Mouse (Mus musculus) heart, postnatal 25 days (tissue): Measurements from ENCODE around the gene Mfsd11. TPM values are rescaled to one million over a fixed set of nuclear protein-coding genes. Genes with fewer than 3 reads are reported as not detected.
"Not testable (repeated sequence)": the region's sequence is repeated elsewhere in the genome, so short reads cannot be mapped to it uniquely, and the experiment has no call there.

Experiments used
- DNase-seq: peaks from one replicate; pipeline ENCODE4 v3.0.0; 2022; ENCODE audit warnings: low spot score
- intact Hi-C: fragments of 180-260 bp; cut with DNase I; formaldehyde crosslinking; loops from one replicate; pipeline ENCODE4 v1.15.1; 2025
- total RNA-seq, 2 experiments: library from RNA; stranded (reverse); gene quantifications; 2 replicates each; pipeline ENCODE4 v1.2.3; 2021

Gene Mfsd11
- total RNA-seq, 2 experiments from 2014 or later, result 34.0 to 36.9 TPM

DNA sequence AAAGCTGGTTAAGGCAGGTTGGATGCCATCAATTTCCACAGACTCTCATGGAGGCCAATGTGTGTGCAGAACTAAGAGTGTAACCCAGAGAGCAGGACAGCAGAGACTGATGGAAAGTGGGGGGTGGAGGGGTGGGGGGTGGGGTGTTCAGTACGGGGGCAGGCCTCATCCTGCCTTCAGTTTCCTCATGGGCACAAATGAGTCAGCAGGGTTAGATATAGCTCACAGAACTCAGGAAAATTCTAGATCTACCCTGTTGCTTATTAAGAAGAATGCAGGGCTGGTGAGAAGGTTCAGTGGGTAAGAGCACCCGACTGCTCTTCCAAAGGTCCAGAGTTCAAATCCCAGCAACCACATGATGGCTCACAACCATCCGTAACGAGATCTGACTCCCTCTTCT, 17.4 kb downstream of the Mfsd11 start:
- intact Hi-C loops, result no loop called here

DNA sequence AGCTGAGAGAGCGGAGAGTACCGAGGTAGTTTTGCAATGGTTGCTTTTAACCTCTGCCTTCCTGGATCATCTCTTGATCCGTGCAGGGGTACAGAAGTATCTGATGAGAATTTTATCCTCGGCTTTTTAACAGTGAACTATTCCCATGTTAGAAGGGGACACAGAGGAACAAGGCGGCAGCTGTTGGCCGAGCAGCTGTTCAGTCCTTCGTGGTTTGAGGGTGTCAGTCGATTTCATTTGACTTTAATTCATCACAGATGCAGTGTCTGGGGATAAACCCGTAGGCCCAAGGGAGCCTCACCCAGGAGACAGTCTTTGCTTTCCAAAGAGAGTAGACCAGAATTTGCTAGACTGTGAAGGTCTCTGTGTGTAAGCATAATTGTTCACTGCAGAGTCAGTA, 19.3 kb downstream of the Mfsd11 start:
- intact Hi-C loops, result no loop called here
- DNase-seq, result no peak

More for the DNA sequence above, 17.4 kb downstream of the Mfsd11 start:
- DNase-seq, result no peak

DNA sequence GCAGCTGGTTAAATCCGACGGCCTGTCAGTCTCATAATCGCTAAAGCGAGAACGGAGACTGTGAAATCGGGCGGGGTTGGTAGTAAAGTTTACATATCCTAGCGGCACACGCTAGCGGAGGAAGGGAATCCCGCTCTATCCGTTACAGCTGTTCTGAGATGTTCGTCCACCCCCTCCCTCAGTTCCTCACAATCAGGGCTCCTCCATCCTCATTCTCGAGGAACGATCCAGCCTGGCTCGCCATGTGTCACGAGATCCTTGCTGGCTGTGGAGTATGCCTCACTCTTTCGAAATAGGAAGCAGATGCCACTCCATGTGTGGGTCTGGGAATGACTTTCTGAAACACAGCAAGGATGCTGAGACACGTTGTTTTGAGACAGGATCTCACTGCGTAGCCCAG, 21.7 kb downstream of the Mfsd11 start:
- no peak for DNase-seq
- intact Hi-C loops, result no loop called here

DNA sequence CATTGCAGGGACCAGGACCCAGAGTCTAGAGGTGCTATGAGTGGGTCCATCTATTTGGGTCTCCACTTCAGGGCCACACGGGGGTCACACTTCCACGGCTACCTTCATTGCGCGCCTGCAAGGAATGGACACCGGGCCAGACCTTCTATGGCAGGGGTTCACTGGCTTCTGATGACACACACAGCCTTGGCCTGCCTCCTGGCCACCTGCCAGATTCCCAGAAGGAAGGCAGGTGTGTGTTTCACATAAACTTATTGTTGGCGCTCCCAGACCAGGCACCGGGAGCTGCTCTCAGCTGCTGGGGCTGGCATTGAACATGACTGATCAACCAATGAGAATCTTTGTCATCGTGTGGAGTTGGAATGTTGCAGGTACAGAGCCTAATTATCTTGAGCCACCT, 26.2 kb downstream of the Mfsd11 start:
- intact Hi-C loops, result no loop called here

DNA sequence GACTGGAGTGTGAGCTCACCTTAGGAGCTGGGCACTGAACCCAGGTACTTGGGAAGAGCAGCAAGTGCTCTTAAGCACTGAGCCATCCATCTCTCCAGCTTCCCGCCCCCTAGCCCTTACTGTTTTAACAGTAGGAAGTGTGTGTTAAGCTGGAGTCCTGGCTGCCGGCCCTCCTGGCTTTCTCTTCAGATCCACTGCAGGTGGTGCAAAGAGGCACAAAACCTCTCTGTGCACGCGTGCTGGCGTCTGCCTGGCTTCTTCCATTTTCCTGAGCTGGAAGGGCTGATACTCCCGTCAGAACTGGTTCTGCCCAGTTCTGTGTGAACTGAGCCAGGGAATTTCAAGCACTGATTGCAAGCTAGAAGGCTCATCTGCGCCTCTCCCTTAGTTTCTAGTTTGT, 28.6 kb downstream of the Mfsd11 start:
- DNase-seq, result no peak
- intact Hi-C loops, result loop anchor here (10.0 kb wide), 1 partner anchor 294 kb away; no protein-coding TSS in a partner anchor

More for the DNA sequence above, 26.2 kb downstream of the Mfsd11 start:
- no peak for DNase-seq

DNA sequence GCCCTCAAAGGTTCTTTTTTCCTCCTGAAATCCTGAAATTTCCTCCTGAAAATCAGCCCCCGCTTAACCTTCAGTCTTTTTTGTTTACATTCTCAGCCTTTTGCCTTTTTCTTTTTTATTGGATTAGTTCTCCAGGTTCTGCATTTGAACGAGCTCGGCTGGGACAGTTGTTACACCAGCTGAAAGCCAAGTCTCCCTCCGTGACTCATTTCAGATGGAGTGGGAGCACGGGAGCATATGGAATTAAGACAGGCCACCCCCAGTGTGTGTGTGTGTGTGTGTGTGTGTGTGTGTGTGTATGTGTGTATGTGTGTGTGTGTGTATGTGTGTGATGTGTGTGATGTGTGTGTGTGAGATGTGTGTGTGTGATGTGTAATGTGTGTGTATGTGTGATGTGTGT, 29.2 kb downstream of the Mfsd11 start:
- DNase-seq, result no peak
- intact Hi-C loops, result loop anchor here (10.0 kb wide), 1 partner anchor 293 kb away; no protein-coding TSS in a partner anchor

DNA sequence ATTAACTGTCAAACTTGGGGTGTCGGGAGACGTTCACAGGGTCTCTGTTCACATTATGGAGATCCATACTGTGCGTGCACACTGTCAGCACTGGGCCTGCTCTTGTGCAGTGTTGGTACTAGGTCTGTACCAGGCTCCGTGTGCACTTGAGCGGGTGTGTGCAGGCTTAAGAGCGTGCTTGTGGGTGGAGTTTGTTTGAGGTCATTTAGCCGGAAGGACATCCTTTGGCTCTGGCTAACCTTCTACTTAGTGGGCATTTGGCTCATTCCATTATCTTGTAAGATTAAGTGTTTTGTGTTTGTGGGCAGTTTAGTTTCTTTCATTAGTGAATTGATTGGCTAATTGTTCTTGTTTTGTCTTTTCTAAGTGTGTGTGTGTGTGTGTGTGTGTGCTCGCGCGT, 30.2 kb downstream of the Mfsd11 start:
- DNase-seq, result no peak
- intact Hi-C loops, result loop anchor here (10.0 kb wide), 1 partner anchor 292 kb away; no protein-coding TSS in a partner anchor

DNA sequence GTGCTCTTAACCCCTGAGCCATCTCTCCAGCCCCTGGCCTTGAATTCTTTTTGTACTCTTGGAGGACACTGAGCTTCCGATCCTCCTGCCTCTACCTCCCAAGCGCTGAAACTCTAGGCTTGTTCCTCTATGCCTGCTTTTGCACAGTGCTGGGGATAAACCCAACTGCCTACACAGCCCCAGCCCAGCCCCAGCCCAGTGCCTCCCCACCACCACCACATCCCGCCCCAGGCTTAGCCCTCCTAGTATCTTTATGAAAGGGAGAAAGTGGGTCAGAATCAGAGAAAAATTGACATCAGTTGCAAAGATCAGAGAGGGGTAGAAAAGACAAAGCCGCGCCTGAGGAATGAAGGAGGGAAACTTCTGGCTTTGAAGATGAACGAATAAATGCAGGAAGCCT, 31.8 kb downstream of the Mfsd11 start:
- no peak for DNase-seq
- intact Hi-C loops, result loop anchor here (10.0 kb wide), 1 partner anchor 291 kb away; no protein-coding TSS in a partner anchor

DNA sequence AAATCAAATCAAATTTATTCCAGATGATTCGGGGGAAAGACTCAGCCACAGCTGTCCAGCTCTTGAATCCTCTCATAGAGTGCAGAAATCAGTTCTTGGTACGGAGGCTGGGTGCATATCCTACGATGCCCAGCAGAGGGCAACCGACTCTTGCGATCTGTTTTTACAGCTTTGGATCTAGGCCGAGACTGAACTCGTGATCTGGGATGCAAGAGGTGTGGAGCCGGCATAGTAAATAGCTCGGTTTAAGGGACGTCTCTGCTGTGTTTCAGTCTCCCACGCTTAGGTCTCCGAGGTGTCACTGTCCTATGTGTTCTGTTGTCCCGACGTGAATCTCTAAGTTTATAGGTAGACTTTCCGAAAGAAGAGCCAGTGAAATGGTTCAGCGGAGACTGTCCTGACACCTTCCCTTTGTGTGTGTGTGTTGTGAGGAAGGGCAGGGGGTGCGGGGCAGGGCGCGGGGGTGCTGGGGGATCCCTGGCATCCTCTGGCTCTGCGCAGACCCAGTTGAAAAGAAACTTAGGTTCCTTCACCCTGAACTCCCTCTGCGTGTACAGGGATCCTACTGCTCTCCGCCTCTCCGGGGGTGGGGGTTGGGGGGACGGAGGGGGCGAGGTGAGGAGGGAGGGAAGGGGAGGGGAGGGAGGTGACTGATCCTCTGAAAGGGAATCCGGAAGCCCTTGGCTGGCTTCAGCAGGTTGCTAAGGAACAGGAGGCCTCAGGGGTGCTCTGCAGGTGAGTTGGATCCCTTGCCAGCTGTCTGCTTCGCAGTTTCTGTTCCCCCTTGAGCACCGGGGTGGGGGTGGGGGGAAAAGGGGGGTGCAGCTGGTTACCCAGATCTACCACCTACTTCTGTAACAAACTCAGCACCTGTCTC, 33.3 kb downstream of the Mfsd11 start:
- intact Hi-C loops, result loop anchor here (1.0 to 10.0 kb wide), 2 partner anchors 172 to 289 kb away; no protein-coding TSS in a partner anchor
- peak; percentile 23 for DNase-seq

DNA sequence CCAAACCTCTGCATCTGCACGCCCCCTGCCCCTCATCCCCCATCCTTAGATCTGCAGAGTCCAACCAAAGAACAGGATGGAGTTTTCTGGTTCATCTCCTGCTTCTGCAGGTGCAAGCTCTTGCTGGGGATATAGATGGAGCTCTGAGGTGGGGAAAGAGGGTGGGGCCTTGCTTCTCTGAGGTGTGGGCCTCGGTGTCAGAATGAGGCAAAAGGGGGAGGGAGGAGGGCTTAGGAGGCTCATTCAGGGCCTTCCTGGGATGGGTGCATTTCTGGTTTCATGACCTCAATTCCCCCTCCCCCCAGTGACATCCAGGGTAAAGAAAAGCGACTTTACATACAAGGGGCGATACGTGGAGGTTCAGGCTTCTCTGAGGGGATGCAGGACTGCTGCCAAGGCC, 34.9 kb downstream of the Mfsd11 start:
- intact Hi-C loops, result loop anchor here (10.0 kb wide), 1 partner anchor 288 kb away; no protein-coding TSS in a partner anchor
- no peak for DNase-seq

DNA sequence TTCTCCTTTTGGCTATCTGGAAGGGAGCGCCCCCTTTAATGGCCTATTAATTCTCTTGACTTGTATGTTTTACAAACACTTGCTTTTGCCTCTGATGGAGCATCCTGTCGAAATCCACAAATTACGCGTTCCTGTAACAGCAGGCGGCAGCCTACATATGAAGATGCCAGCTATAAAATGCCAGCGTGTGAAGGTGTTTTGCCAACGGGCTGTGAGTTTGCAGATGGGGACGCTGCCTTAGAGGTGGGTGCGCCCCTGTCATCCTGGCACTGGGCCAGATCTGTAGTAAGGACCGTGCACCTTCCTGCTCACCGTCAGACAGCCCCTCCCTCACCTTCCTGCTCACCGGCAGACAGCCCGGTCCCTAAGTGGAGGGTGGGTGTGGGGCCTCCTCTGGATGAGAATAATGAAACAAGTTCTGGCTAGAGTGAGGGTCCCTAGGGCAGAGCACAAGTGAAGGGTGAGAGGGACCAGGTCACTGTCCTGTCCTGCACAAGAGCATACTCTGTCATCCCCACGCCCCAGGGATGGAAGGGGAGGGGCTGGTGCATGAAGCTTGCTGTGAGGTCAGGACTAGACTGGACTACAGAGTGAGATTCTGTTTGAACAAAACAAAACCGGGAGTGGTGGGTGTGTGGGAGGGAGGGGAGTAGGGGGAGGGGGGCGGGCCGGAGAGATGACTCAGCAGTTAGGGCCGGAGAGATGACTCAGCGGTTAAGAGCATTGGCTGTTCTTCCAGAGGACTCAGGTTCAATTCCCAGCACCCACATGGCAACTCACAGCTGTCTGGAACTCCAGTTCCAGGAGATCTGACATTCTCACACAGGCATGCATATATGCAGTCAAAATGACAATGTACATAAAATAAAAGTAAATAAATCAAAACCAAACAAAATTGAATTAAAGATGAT, 41.5 kb downstream of the Mfsd11 start:
- no peak for DNase-seq
- intact Hi-C loops, result no loop called here

DNA sequence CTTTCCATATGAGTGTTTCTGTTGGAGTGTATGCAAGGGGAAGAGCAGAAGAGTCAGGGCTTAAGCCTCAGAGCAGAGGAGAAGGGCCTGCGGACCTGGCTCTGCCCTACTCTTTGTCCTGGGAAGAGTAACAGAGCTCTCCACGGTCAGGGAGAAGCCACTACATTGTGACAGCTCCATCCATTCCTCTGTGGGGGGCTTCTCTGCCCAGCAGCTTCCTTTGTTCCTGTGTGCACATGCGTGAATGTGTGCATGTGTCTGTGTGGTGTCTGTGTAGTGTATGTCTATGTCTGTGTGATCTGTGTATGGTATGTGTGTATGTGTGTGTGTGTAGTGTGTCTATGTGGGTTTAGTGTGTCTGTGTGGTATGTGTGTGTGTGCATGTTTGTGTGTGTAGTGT, 43.2 kb downstream of the Mfsd11 start:
- no peak for DNase-seq
- intact Hi-C loops, result no loop called here

DNA sequence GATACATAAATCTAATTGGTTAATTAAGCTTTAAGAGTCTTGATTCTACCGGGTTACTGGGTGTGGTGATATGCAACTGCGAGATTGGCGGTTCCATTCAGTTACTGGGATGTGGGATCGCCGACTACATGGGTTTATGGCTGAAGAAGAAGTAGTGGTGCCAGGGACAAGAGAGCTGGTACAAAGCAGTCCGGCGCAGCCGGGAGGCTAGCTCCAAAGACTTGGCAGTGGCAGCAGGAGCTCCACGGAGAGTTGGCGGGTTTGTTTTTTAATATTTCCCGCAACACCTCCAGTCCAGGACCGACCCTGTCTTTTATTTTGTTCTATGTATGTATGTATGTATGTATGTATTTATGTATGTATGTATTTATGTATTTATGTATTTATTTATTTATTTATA, 47.0 kb downstream of the Mfsd11 start:
- intact Hi-C loops, result no loop called here
- DNase-seq, result no peak

DNA sequence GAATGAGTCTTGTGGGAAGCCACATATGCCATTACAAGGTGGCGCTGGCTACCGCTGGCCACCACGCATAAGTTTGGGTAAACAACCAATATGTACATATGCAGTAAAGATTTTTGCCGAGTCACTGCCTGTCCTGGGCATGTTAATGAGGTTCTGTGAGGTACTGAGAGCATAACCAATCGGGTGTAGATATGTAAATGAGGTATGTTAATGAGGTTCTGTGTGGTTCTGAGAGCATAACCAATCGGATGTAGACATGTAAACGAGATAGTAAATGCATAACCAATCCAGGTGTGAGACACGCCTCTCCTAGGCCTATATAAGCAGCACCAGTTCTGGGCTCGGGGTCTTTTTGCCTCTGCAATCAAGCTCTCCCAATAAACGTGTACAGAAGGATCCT, 50.3 kb downstream of the Mfsd11 start:
- DNase-seq, intact Hi-C loops: not testable (repeated sequence)

DNA sequence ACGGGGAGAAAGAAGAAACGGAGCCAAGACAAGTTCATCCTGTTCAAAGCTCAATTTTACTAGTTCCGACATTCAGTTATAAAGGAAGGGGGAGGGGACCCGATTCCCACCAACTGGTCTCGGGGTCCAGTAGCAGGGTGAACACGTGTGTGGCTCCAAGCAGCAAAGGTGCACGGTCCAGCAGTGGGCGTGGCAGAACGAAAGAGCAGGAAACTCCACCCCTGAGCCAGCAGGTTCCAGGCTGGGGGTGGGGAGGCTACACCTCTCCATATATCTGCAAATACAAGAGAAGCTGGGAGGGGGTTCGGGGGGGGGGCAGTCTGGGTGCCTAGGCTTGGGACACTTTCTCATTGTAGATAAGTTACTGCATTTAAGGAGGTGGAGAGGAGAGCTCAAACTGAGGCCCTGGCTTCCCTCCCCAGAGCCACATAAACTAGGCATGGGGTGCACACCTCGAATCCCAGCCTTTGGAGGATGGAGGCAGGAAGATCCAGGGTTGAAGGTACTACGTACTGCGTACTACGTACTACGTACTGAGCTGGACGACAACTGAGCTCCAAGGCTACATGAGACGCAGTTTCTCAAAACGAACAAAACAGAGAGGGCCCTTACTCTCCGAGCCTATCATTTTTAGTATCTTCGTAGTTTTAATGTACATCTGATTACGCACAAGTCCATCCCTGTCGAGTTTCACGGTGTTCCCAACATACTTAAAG, 53.7 kb downstream of the Mfsd11 start:
- intact Hi-C loops, result no loop called here
- DNase-seq, result no peak

DNA sequence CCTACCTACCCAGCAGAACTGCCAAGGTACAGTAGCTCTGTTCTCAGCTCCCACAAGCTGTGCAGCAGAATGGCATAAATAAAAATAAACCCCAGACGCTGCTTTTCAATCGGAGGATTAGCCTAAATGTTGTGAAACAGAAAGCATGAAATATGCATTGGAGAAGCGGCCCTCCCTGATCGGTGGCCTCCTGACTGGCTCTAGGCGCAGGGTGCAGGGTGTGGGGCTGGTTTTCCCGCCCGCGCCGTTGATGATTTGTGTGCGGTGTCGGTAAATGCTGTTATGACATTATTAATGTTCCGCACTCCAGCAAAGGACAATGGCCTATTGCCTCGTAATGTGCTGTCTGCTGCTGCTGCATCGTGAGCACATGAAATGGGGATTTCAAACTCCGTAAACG, 61.3 kb downstream of the Mfsd11 start:
- no peak for DNase-seq
- intact Hi-C loops, result no loop called here

DNA sequence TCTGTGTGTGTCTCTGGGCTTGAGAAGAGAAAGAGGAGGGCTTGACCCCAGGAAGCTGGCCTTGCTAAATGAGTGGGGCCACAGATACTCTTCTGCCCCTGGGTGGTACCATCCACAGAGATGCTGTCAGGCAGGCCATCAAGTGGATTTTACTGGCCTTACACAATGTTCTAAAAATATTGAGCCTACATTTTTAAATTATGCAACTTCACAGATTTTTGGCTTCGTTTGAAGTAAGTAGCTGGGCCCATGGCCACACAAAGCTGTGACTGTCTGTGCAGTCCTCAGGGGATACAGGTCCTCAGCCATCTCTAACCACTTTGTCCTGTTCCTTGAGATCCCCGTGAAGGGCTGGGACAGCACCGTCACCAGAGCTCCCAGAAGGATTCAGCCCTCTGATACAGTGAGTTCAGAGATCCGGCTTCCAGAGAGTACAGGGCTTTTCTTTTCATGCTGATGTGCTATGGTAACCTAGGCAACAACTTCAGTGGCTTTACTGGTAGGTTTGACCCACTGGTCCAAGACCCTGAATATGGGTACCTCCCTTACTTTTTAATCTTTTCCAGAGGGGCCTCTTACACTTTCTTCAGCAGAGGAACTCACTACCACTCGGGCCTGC, 62.1 kb downstream of the Mfsd11 start:
- DNase-seq, result no peak
- intact Hi-C loops, result no loop called here

DNA sequence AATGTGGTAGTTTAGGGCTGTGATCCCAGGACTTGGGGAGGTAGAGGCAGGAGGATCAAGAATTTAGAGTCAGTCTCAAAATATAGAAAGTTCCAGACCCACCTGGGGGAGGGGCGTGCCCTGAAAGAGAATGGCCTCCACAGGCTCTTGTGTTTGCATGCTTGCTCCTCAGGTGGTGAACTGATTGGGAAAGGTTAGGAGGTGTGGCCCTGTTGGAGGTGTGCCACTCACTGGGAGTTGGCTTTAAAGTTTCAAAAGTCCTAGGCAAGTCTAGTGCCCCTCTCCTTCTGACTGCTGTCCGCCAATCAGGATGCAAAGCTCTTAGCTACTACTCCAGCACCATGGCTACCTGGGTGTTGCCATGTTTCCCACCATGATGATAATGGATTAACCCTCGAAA, 63.0 kb downstream of the Mfsd11 start:
- no peak for DNase-seq
- intact Hi-C loops, result loop anchor here (5.0 kb wide), 3 partner anchors 77 to 262 kb away; no protein-coding TSS in a partner anchor

DNA sequence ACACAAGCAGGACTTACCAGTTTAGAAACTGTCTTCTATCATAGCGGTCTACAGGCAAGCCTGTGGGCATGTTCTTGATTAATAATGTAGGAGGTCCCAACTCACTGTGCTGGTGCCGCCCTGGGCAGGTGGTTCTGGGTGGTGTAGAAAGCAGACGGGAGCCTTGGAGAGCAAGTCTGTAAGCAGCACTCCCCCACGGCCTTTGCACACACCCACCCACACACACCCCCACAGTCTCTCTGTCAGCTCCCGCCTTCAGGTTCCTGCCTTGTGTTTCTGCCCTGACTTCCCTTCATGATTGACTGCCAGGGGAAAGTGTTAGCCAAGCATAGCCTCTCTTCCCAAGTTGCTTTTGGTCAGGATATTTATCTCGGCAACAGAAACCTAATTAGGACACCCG, 65.1 kb downstream of the Mfsd11 start:
- intact Hi-C loops, result loop anchor here (5.0 kb wide), 3 partner anchors 75 to 260 kb away; no protein-coding TSS in a partner anchor

More for the DNA sequence above, 65.1 kb downstream of the Mfsd11 start:
- no peak for DNase-seq
